1 mouse cellular context compared by ENCODE assay signal in genomic region chr11:97024977-97025376, GRCm38 (mm10).
A peak's percentile ranks its signal among the peaks of the same experiment; 100 is the strongest.
TF ChIP-seq lines count a peak whose summit lies in the region.

No protein-coding gene starts in this region.

TF ChIP-seq in MEL, 35 proteins besides CTCF, POLR2A, EP300 and RAD21 (continued from another document):
- TF ChIP-seq GATA1 (IDR thresholded peaks at IDR 0.05; ENCODE audit: low read depth, low read length): peak; percentile 82
- TF ChIP-seq RCOR1 (IDR thresholded peaks at IDR 0.05; ENCODE audit: low read depth, low read length): peak; percentile 73
- TF ChIP-seq BHLHE40 (IDR thresholded peaks at IDR 0.05; ENCODE audit: borderline replicate concordance, low read depth, low read length): peak; percentile 51; the same call in 1 of the 2 replicates
